Mouse (Mus musculus): ENCODE results near the gene Magi2.

- TF ChIP-seq CTCF (IDR thresholded peaks at IDR 0.05; ENCODE audit: extremely low read depth, insufficient read depth, low read length) (no peak), POLR2A (IDR thresholded peaks at IDR 0.05; ENCODE audit: extremely low read depth, insufficient read depth, low read length) (no peak)
Measured at GRCm38 (mm10) chr5:20320970-20321369, 1094.1 kb downstream of the Magi2 start.
